Mouse (Mus musculus) limb, embryonic 15.5 days (tissue): Measurements from ENCODE around the gene Naa16. TPM values are rescaled to one million over a fixed set of nuclear protein-coding genes. Genes with fewer than 3 reads are reported as not detected.

ENCODE experiments used
- ATAC-seq: fragments of 200-750 bp; cut with Nextera tagmentation; 2 replicates; pipeline ENCODE4 v1.8.0; 2017; ENCODE audit warnings: low read depth, moderate TSS enrichment; ENCODE audit not compliant: insufficient number of reproducible peaks, low FRiP score, low TSS enrichment
- H3K27ac ChIP-seq: fragments of 300-500 bp; sonication (generic); 2 replicates; pipeline ENCODE4 v1.5.1; 2015; ENCODE audit warnings: moderate library complexity, mild to moderate bottlenecking, inconsistent platforms
- H3K27me3 ChIP-seq: fragments of 300-500 bp; sonication (generic); 2 replicates; pipeline ENCODE4 v1.6.1; 2015; ENCODE audit warnings: inconsistent platforms
- H3K36me3 ChIP-seq: fragments of 300-500 bp; sonication (generic); 2 replicates; pipeline ENCODE4 v1.6.1; 2015; ENCODE audit warnings: inconsistent platforms
- H3K4me1 ChIP-seq: fragments of 300-500 bp; sonication (generic); 2 replicates; pipeline ENCODE4 v1.6.1; 2015; ENCODE audit warnings: inconsistent platforms
- H3K4me2 ChIP-seq: fragments of 300-500 bp; sonication (generic); 2 replicates; pipeline ENCODE4 v1.6.1; 2015; ENCODE audit warnings: mild to moderate bottlenecking, inconsistent platforms
- H3K4me3 ChIP-seq: fragments of 300-500 bp; sonication (generic); 2 replicates; pipeline ENCODE4 v1.5.1; 2015; ENCODE audit warnings: mild to moderate bottlenecking, inconsistent platforms
- H3K9ac ChIP-seq: fragments of 300-500 bp; sonication (generic); 2 replicates; pipeline ENCODE4 v1.6.1; 2015; ENCODE audit warnings: inconsistent platforms
- H3K9me3 ChIP-seq: fragments of 300-500 bp; sonication (generic); 2 replicates; pipeline ENCODE4 v1.6.1; 2016; ENCODE audit warnings: inconsistent platforms
- WGBS: fragments of 180-500 bp; shearing (Covaris S2); methylation state at CpG from one replicate; pipeline ENCODE4 v1.1.7; 2015; 5-methylcytosine and 5-hydroxymethylcytosine counted together
- polyA plus RNA-seq: library from polyadenylated mRNA; unstranded; fragments of >200 nt; fragmentation: Nextera tagmentation; extraction: Ambion mirVana; gene quantifications from 2 replicates; pipeline ENCODE4 v1.2.1, GENCODE M21; 2015

Gene Naa16
- polyA plus RNA-seq, 1 experiment from 2014 or later = 40.5 TPM

DNA sequence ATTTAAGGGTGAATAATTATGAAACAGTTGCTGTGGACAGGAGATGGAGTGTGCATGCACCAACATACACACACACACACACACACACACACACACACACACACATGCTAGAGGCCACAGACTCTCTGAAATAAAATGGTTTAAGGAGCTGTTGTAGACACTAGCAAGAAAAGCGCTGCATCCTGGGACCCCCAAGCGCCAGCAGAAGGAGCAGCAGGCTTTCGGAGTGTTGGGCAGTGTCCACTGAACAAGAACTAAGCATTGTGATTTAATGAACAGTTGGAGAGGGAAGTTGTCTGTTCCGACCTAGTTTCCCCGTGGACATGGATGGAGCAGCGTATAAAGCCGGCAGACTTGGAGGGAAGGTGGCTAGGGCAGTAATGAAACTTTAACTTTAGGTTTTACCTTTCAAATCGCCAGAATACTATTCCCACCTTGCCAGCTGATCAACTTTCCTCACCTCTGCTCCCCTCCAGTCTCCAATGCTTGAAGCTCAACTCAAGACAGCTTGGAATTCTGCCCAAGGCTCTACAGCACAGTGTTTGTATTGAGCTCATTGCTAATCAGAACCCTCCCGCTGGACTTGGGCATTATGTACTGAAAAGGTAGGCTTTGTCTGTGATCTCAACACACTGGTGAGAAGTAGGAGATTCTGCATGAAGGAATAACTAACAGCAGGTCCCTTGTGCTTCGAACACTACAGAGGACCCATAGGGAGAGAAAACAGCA, 66.3 kb downstream of the Naa16 start:
- WGBS = 72% methylated on average over 10 of the region's 10 CpGs
- Histone ChIP-seq H3K27me3 (no peaks in the 10 kb centered on the region), H3K9me3 (peaks cover 3% of the 10 kb centered on the region; the same call in 1 of the 2 replicates), H3K36me3 (no peaks in the 10 kb centered on the region), H3K4me3 (no peak overlapping the region), H3K27ac (no peak overlapping the region), H3K4me2 (no peak overlapping the region), H3K4me1 (no peaks in the 10 kb centered on the region), H3K9ac (no peak overlapping the region)
- ATAC-seq = no peak

- peaks cover 3% of the 10 kb centered on the region; the same call in 1 of the 2 replicates for H3K9me3 ChIP-seq
- ATAC-seq = no peak
- no peaks in the 10 kb centered on the region for H3K36me3 ChIP-seq
- no peaks in the 10 kb centered on the region for H3K27me3 ChIP-seq
- 0 out of 2 replicates have a peak, but pooled peaks cover 2% of the 10 kb centered on the region for H3K4me1 ChIP-seq
- H3K9ac ChIP-seq = no peak overlapping the region
- H3K4me3 ChIP-seq = no peak overlapping the region
- WGBS = 80% methylated on average over 5 of the region's 5 CpGs
- no peak overlapping the region for H3K27ac ChIP-seq
- H3K4me2 ChIP-seq = no peak overlapping the region
These were observed 68.7 kb downstream of the Naa16 start for GRCm38 (mm10) chr14:79321881-79322280.

DNA sequence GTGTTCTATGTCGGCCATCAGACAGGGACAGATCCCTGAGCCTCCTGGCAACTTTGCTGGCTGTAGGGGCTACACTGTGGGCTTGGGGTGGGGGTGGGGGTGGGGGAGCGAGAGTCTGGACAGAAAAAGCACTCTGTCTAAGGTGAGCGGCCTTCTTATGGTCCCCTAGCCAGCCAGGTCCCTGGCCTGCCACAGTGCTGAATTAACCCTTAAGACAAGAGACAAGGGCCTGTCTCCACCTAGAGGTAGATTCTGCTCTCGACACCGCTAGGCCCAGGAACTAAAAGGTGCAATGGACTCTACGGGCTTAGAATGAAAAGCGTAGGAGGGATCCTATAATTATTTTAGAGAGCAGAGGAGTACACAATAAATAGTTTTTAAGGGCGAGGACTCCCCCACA, 69.4 kb downstream of the Naa16 start:
- 27% methylated on average over 8 of the region's 8 CpGs for WGBS
- H3K9me3 ChIP-seq = peaks cover 3% of the 10 kb centered on the region; the same call in 1 of the 2 replicates
- no peak for ATAC-seq
- no peak overlapping the region for H3K4me2 ChIP-seq
- H3K27me3 ChIP-seq = no peaks in the 10 kb centered on the region
- H3K9ac ChIP-seq = no peak overlapping the region
- no peaks in the 10 kb centered on the region for H3K36me3 ChIP-seq
- H3K4me3 ChIP-seq = no peak overlapping the region
- H3K27ac ChIP-seq = no peak overlapping the region
- 0 out of 2 replicates have a peak, but pooled peaks cover 2% of the 10 kb centered on the region for H3K4me1 ChIP-seq

DNA sequence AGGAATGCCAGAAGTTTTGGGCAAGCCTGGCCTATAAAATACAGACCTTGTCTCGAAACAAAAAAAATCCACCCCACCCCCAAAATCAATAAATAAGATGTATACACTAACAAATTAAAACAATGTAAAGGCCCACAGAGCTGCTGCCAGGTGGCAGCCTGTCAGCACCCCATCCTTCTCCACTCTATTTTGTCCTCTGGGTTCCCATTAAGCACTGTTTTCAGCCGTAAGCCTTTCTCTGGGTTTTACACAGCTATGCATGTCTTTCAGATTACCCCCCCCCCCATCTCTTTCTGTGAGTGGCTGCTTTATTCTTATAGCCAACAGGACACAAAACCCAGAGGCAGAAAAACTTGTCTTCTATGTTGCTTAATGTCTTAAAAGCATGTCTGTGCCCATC, 73.0 kb downstream of the Naa16 start:
- Histone ChIP-seq H3K36me3 (no peaks in the 10 kb centered on the region), H3K9ac (no peak overlapping the region), H3K9me3 (no peaks in the 10 kb centered on the region), H3K27ac (no peak overlapping the region), H3K4me3 (no peak overlapping the region), H3K27me3 (no peaks in the 10 kb centered on the region), H3K4me1 (peaks cover 8% of the 10 kb centered on the region; the same call in 1 of the 2 replicates), H3K4me2 (no peak overlapping the region)
- no peak for ATAC-seq
- 37% methylated on average over 2 of the region's 2 CpGs for WGBS

DNA sequence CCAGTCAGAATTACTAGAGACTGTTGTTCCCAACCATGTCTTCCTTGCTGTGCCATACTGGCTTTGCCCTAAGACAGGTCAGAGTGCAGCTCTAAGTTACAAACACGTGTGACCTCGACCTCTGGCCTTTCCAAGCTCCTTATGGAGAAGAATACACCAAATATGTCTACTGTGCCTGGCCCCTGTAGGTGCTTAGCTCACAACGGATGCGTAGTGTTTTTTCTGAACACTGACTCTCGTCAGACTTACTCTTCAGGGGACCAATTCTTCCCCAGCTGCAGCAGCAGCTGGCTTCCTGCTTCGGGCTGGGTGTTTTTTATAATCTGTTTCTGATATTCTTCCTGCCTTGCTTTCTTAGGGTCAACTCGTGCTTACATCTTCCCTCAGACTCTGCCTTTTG, 74.7 kb downstream of the Naa16 start:
- Histone ChIP-seq H3K4me1 (peaks cover 11% of the 10 kb centered on the region; the same call in 1 of the 2 replicates), H3K27me3 (no peaks in the 10 kb centered on the region), H3K9ac (no peak overlapping the region), H3K4me3 (no peak overlapping the region), H3K27ac (no peak overlapping the region), H3K9me3 (no peaks in the 10 kb centered on the region), H3K36me3 (no peaks in the 10 kb centered on the region), H3K4me2 (no peak overlapping the region)
- WGBS = 45% methylated on average over 7 of the region's 7 CpGs
- ATAC-seq = no peak

- H3K36me3 ChIP-seq = no peaks in the 10 kb centered on the region
- WGBS = 68% methylated on average over 12 of the region's 12 CpGs
- ATAC-seq = no peak
- no peaks in the 10 kb centered on the region for H3K9me3 ChIP-seq
- no peaks in the 10 kb centered on the region for H3K27me3 ChIP-seq
- peak overlapping the region; percentile 57; the same call in 1 of the 2 replicates for H3K27ac ChIP-seq
- no peak overlapping the region for H3K9ac ChIP-seq
- peaks cover 11% of the 10 kb centered on the region; the same call in 1 of the 2 replicates for H3K4me1 ChIP-seq
- H3K4me2 ChIP-seq = no peak overlapping the region
- H3K4me3 ChIP-seq = no peak overlapping the region
These were observed 76.2 kb downstream of the Naa16 start for GRCm38 (mm10) chr14:79314245-79315010.

GRCm38 (mm10) chr14:79313439-79314175, 77.0 kb downstream of the Naa16 start:
- H3K4me2 ChIP-seq = no peak overlapping the region
- no peak overlapping the region for H3K4me3 ChIP-seq
- ATAC-seq = no peak
- no peaks in the 10 kb centered on the region for H3K27me3 ChIP-seq
- no peaks in the 10 kb centered on the region for H3K36me3 ChIP-seq
- peaks cover 14% of the 10 kb centered on the region; the same call in 1 of the 2 replicates for H3K4me1 ChIP-seq
- no peaks in the 10 kb centered on the region for H3K9me3 ChIP-seq
- H3K27ac ChIP-seq = peak overlapping the region; percentile 57; the same call in 1 of the 2 replicates
- H3K9ac ChIP-seq = no peak overlapping the region
- 58% methylated on average over 8 of the region's 8 CpGs for whole genome bisulfite sequencing

GRCm38 (mm10) chr14:79312719-79313118, 77.9 kb downstream of the Naa16 start:
- Histone ChIP-seq H3K9me3 (no peaks in the 10 kb centered on the region), H3K9ac (no peak overlapping the region), H3K4me3 (no peak overlapping the region), H3K27ac (no peak overlapping the region), H3K27me3 (no peaks in the 10 kb centered on the region), H3K36me3 (no peaks in the 10 kb centered on the region), H3K4me1 (peaks cover 14% of the 10 kb centered on the region; the same call in 1 of the 2 replicates), H3K4me2 (no peak overlapping the region)
- ATAC-seq = no peak
- WGBS = 63% methylated on average over 4 of the region's 4 CpGs

DNA sequence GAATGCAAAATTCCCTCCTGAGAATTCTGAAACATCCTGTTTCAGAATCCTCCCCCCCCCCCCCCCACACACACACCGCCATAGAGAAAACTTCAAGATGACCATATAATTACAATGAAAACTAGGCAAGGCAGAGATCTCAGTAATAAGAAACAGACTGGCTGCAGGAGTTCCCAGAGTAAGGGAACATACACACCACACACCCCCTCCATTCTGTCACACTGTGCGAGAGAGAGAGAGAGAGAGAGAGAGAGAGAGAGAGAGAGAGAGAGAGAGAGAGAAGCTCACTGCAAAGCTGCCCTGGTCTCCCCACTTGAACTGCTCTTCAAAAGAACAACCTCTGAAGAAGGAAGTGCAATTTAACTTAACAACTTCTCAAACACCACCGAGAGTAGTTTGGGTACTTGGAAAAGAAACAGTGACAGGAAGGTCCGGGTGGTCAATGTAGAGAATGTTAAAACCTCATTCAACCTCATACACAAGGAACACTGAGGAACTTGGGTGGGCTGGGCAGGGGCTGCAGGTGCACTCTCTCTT, 78.6 kb downstream of the Naa16 start:
- H3K27ac ChIP-seq = no peak overlapping the region

GRCm38 (mm10) chr14:79309115-79309514, 81.5 kb downstream of the Naa16 start:
- H3K9me3 ChIP-seq = no peaks in the 10 kb centered on the region
- H3K4me1 ChIP-seq = peaks cover 10% of the 10 kb centered on the region; the same call in 1 of the 2 replicates
- H3K4me2 ChIP-seq = no peak overlapping the region
- H3K9ac ChIP-seq = no peak overlapping the region
- no peak overlapping the region for H3K4me3 ChIP-seq
- ATAC-seq = no peak
- no peak overlapping the region for H3K27ac ChIP-seq
- no peaks in the 10 kb centered on the region for H3K36me3 ChIP-seq
- 66% methylated on average over 4 of the region's 4 CpGs for WGBS
- no peaks in the 10 kb centered on the region for H3K27me3 ChIP-seq

More for the DNA sequence above, 78.6 kb downstream of the Naa16 start:
- no peak for ATAC-seq
- H3K4me1 ChIP-seq = peaks cover 12% of the 10 kb centered on the region; the same call in 1 of the 2 replicates
- no peaks in the 10 kb centered on the region for H3K27me3 ChIP-seq
- H3K9ac ChIP-seq = no peak overlapping the region
- H3K9me3 ChIP-seq = no peaks in the 10 kb centered on the region
- H3K4me2 ChIP-seq = no peak overlapping the region
- no peaks in the 10 kb centered on the region for H3K36me3 ChIP-seq
- no peak overlapping the region for H3K4me3 ChIP-seq
- 30% methylated on average over 4 of the region's 4 CpGs for WGBS

- H3K4me1 ChIP-seq = peaks cover 7% of the 10 kb centered on the region; the same call in 1 of the 2 replicates
- no peaks in the 10 kb centered on the region for H3K27me3 ChIP-seq
- ATAC-seq = no peak
- no peak overlapping the region for H3K27ac ChIP-seq
- no peak overlapping the region for H3K4me2 ChIP-seq
- no peaks in the 10 kb centered on the region for H3K36me3 ChIP-seq
- no peak overlapping the region for H3K9ac ChIP-seq
- no peaks in the 10 kb centered on the region for H3K9me3 ChIP-seq
- no peak overlapping the region for H3K4me3 ChIP-seq
- WGBS = 49% methylated on average over 4 of the region's 4 CpGs
These were observed 82.2 kb downstream of the Naa16 start for GRCm38 (mm10) chr14:79308364-79308763.
